Mouse (Mus musculus): ENCODE data around the gene Clnk.

GRCm38 (mm10) chr5:38812386-38812785 is 64.2 kb downstream of the Clnk start:
- TF ChIP-seq CTCF (conservative IDR thresholded peaks at IDR 0.05; ENCODE audit: low read length) (no peak), NANOG (IDR thresholded peaks at IDR 0.05; ENCODE audit: borderline replicate concordance, low read length) (no peak), POU5F1 (IDR thresholded peaks at IDR 0.05; ENCODE audit: borderline replicate concordance, low read length) (no peak)

Measured in E14TG2a.4 (cell line).